Mouse (Mus musculus) MEL (cell line): Measurements from ENCODE around the gene Kcnmb2. TPM values are rescaled to one million over a fixed set of nuclear protein-coding genes. Genes with fewer than 3 reads are reported as not detected.

Experiments
- DNase-seq: peaks from one replicate; pipeline ENCODE4 v3.0.0; 2011; ENCODE audit warnings: low read depth, low spot score
- H3K27ac ChIP-seq: 2 replicates; pipeline ENCODE4 v1.5.1; 2012; ENCODE audit warnings: low read depth, mild to moderate bottlenecking, control low read depth, low read length, moderate library complexity; ENCODE audit not compliant: control insufficient read depth
- H3K27me3 ChIP-seq, 2 experiments: fragments of 150-350 bp in 1 of 2; sonication (generic) in 1 of 2; 2 replicates each; pipeline ENCODE4 v1.6.1; 2012; ENCODE audit warnings: low read length in 2 of 2, mild to moderate bottlenecking in 2 of 2, improper control_type of control experiment in 1 of 2, moderate library complexity in 1 of 2; ENCODE audit not compliant: insufficient read depth in 2 of 2, control insufficient read depth in 1 of 2
- H3K36me3 ChIP-seq, 2 experiments: 2 replicates each; pipeline ENCODE4 v1.6.1; 2012 to 2014; ENCODE audit warnings: low read length in 2 of 2, improper control_type of control experiment in 1 of 2, inconsistent platforms in 1 of 2, mild to moderate bottlenecking in 1 of 2; ENCODE audit not compliant: insufficient read depth in 2 of 2, control insufficient read depth in 1 of 2
- H3K4me1 ChIP-seq, 2 experiments: fragments of 150-350 bp in 1 of 2; sonication (generic) in 1 of 2; 2 replicates each; pipeline ENCODE4 v1.6.1; 2012; ENCODE audit warnings: low read length in 2 of 2, improper control_type of control experiment in 1 of 2, mild to moderate bottlenecking in 1 of 2; ENCODE audit not compliant: insufficient read depth in 2 of 2, control insufficient read depth in 1 of 2
- H3K4me3 ChIP-seq, 2 experiments: fragments of 150-350 bp in 1 of 2; sonication (generic) in 1 of 2; 2 replicates each; pipeline ENCODE4 v1.5.1; 2012; ENCODE audit warnings: low read depth in 2 of 2, low read length in 2 of 2, mild to moderate bottlenecking in 2 of 2, moderate library complexity in 2 of 2, control low read depth in 1 of 2, improper control_type of control experiment in 1 of 2; ENCODE audit not compliant: control insufficient read depth in 1 of 2, insufficient read depth in 1 of 2
- H3K79me2 ChIP-seq: 2 replicates; pipeline ENCODE4 v1.6.1; 2012; ENCODE audit warnings: mild to moderate bottlenecking, low read length, moderate library complexity; ENCODE audit not compliant: control insufficient read depth, poor library complexity, insufficient read depth
- H3K9ac ChIP-seq: 2 replicates; pipeline ENCODE4 v1.6.1; 2012; ENCODE audit warnings: low read depth, mild to moderate bottlenecking, control low read depth, low read length, moderate library complexity; ENCODE audit not compliant: control insufficient read depth, poor library complexity, severe bottlenecking
- H3K9me3 ChIP-seq: fragments of 150-350 bp; sonication (generic); replicated peaks from 2 replicates; pipeline ENCODE4 v1.6.1; 2012; ENCODE audit warnings: mild to moderate bottlenecking, low read length, improper control_type of control experiment, moderate library complexity; ENCODE audit not compliant: insufficient read depth
- CHD2 ChIP-seq: IDR thresholded peaks from 2 replicates; pipeline ENCODE4 v1.6.1; 2011; ENCODE audit warnings: low read length, improper control_type of control experiment
- CTCF ChIP-seq, 3 experiments: IDR thresholded peaks in 2 of 3; conservative IDR thresholded peaks in 1 of 3; 2 replicates each; pipeline ENCODE4 v1.5.1; 2011 to 2012; ENCODE audit warnings: low read length in 3 of 3, low read depth in 2 of 3, mild to moderate bottlenecking in 2 of 3, improper control_type of control experiment in 1 of 3, inconsistent platforms in 1 of 3, mixed read lengths in 1 of 3, moderate library complexity in 1 of 3; ENCODE audit not compliant: control insufficient read depth in 1 of 3, insufficient read depth in 1 of 3, poor library complexity in 1 of 3, severe bottlenecking in 1 of 3
- E2F4 ChIP-seq: IDR thresholded peaks from 2 replicates; pipeline ENCODE4 v1.6.1; 2011; ENCODE audit warnings: low read depth, low read length, improper control_type of control experiment, borderline replicate concordance
- JUND ChIP-seq: IDR thresholded peaks from 2 replicates; pipeline ENCODE4 v1.6.1; 2011; ENCODE audit warnings: low read depth, mild to moderate bottlenecking, improper control_type of control experiment, low read length
- KAT2A ChIP-seq: conservative IDR thresholded peaks from 2 replicates; pipeline ENCODE4 v1.6.1; 2012; ENCODE audit warnings: low read depth, low read length, improper control_type of control experiment, inconsistent platforms
- MAX ChIP-seq: IDR thresholded peaks from 2 replicates; pipeline ENCODE4 v1.6.1; 2011; ENCODE audit warnings: low read length, improper control_type of control experiment
- MEF2A ChIP-seq: IDR thresholded peaks from 2 replicates; pipeline ENCODE4 v1.6.1; 2014; ENCODE audit warnings: low read depth, mild to moderate bottlenecking, inconsistent platforms, low read length, improper control_type of control experiment; ENCODE audit not compliant: poor library complexity, insufficient replicate concordance, severe bottlenecking; ENCODE audit errors: extremely low read depth
- MYB ChIP-seq: IDR thresholded peaks from 2 replicates; pipeline ENCODE4 v1.6.1; 2011; ENCODE audit warnings: mild to moderate bottlenecking, low read depth, low read length, improper control_type of control experiment
- NELFE ChIP-seq: IDR thresholded peaks from 2 replicates; pipeline ENCODE4 v1.6.1; 2011; ENCODE audit warnings: low read depth, low read length, improper control_type of control experiment
- SMC3 ChIP-seq: IDR thresholded peaks from 2 replicates; pipeline ENCODE4 v1.6.1; 2011; ENCODE audit warnings: low read depth, low read length, improper control_type of control experiment
- TBP ChIP-seq: IDR thresholded peaks from 2 replicates; pipeline ENCODE4 v1.8.0; 2011; ENCODE audit warnings: low read depth, low read length, improper control_type of control experiment
- TCF12 ChIP-seq: IDR thresholded peaks from 2 replicates; pipeline ENCODE4 v1.6.1; 2014; ENCODE audit warnings: low read depth, mild to moderate bottlenecking, inconsistent platforms, low read length, improper control_type of control experiment, moderate library complexity
- UBTF ChIP-seq: IDR thresholded peaks from 2 replicates; pipeline ENCODE4 v1.6.1; 2012; ENCODE audit warnings: low read depth, mild to moderate bottlenecking, inconsistent platforms, low read length, improper control_type of control experiment, moderate library complexity, borderline replicate concordance; ENCODE audit not compliant: insufficient read depth
- ZNF384 ChIP-seq: IDR thresholded peaks from 2 replicates; pipeline ENCODE4 v1.6.1; 2012; ENCODE audit warnings: low read depth, mild to moderate bottlenecking, inconsistent platforms, low read length, improper control_type of control experiment
- polyA plus RNA-seq, 2 experiments: library from polyadenylated mRNA; stranded (reverse) in 1 of 2; unstranded in 1 of 2; fragments of >175 nt in 1 of 2; fragments of >200 nt in 1 of 2; gene quantifications; 2 replicates each; pipeline versions ENCODE4 v1.2.1 to v1.2.4; 2012; ENCODE audit warnings: low replicate concordance in 2 of 2, low read depth in 1 of 2; ENCODE audit not compliant: insufficient read length in 2 of 2, insufficient read depth in 1 of 2, missing spikeins in 1 of 2
- total RNA-seq: library from RNA; depleted of rRNA; stranded (reverse); fragments of 300-350 nt; gene quantifications from 2 replicates; pipeline ENCODE4 v1.2.3, GENCODE M21; 2012

Kcnmb2 gene
- total and polyA plus RNA-seq, 3 experiments = not detected

DNA sequence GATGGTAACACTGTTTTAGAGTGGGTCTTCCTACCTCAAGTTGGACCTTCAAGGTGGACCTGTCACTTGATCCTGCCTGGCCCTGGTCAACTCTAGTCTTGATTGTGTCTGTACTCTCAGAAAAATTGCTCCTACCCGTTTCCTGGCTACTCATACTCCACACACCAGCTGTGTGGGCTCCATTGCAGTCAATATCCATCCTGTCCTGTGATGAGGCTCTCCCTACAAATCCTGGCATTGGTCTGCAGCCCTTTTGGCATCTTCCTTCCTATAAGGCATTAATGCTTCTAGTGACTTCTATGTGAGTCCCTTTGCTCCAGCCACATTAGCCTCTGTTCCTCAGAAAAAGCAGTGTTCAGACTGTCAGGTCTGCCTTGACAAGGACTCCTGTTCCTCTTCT lies 228.4 kb downstream of the Kcnmb2 start:
- H3K27me3 ChIP-seq = no peaks in the 10 kb centered on the region
- no peak overlapping the region for H3K4me3 ChIP-seq
- no peaks in the 10 kb centered on the region for H3K4me1 ChIP-seq
- no peaks in the 10 kb centered on the region for H3K9me3 ChIP-seq
- DNase-seq = no peak
- H3K27ac ChIP-seq = no peak overlapping the region
- no peak overlapping the region for H3K9ac ChIP-seq
- TF ChIP-seq TBP (no peak), CTCF (IDR thresholded peaks at IDR 0.05 in 2 of 3, conservative IDR thresholded peaks at IDR 0.05 in 1 of 3; ENCODE audit: control insufficient read depth in 1 of 3, insufficient read depth in 1 of 3, low read depth in 2 of 3, low read length in 3 of 3, poor library complexity in 1 of 3, severe bottlenecking in 1 of 3) (no peak)
- H3K79me2 ChIP-seq = no peaks in the 10 kb centered on the region
- H3K36me3 ChIP-seq = no peaks in the 10 kb centered on the region

GRCm38 (mm10) chr3:32132395-32133004 lies 230.2 kb downstream of the Kcnmb2 start:
- H3K79me2 ChIP-seq = no peaks in the 10 kb centered on the region
- H3K4me1 ChIP-seq = no peaks in the 10 kb centered on the region
- no peak for DNase-seq
- TF ChIP-seq NELFE (no peak), MEF2A (no peak), MAX (no peak), TCF12 (no peak), ZNF384 (no peak), CHD2 (no peak), MYB (no peak), UBTF (no peak), KAT2A (no peak), E2F4 (no peak), JUND (no peak), SMC3 (no peak), CTCF (IDR thresholded peaks at IDR 0.05 in 2 of 3, conservative IDR thresholded peaks at IDR 0.05 in 1 of 3; ENCODE audit: control insufficient read depth in 1 of 3, insufficient read depth in 1 of 3, low read depth in 2 of 3, low read length in 3 of 3, poor library complexity in 1 of 3, severe bottlenecking in 1 of 3) (no peak)
- H3K9me3 ChIP-seq = no peaks in the 10 kb centered on the region
- no peak overlapping the region for H3K4me3 ChIP-seq
- H3K27ac ChIP-seq = no peak overlapping the region
- H3K36me3 ChIP-seq = no peaks in the 10 kb centered on the region
- no peak overlapping the region for H3K9ac ChIP-seq
- H3K27me3 ChIP-seq = no peaks in the 10 kb centered on the region

DNA sequence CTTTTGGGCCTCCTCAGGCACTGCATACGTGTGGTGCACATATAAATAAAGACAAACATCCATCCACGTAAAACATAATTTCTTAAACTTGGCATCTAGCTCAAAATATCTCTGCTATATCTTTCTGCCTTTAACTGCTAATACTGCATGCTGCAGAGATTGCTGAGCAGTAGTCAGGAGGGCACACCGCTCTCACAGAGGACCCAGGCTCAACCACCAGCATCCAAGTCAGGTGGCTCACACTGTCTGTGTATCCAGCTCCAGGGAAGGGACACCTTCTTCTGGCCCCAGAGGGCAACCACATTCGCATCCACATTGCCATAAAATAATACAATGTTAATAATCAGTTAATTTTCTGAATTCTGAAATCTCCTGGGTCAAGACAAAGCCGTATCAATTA lies 241.9 kb downstream of the Kcnmb2 start:
- H3K27me3 ChIP-seq = no peaks in the 10 kb centered on the region
- DNase-seq = no peak

More for the DNA sequence above, 241.9 kb downstream of the Kcnmb2 start:
- no peak for TF ChIP-seq KAT2A
- Histone ChIP-seq H3K9me3 (no peaks in the 10 kb centered on the region), H3K4me1 (no peaks in the 10 kb centered on the region), H3K36me3 (no peaks in the 10 kb centered on the region), H3K9ac (no peak overlapping the region), H3K27ac (no peak overlapping the region), H3K79me2 (no peaks in the 10 kb centered on the region), H3K4me3 (no peak overlapping the region)
